Mouse (Mus musculus): Measurements from ENCODE around the gene Best3. TPM values are rescaled to one million over a fixed set of nuclear protein-coding genes. Genes with fewer than 3 reads are reported as not detected.
A peak's percentile ranks its signal among the peaks of the same experiment; 100 is the strongest.

Best3 gene
- total and polyA plus RNA-seq, 2 experiments from 2014 or later: 0.57 to 1.1 TPM

DNA sequence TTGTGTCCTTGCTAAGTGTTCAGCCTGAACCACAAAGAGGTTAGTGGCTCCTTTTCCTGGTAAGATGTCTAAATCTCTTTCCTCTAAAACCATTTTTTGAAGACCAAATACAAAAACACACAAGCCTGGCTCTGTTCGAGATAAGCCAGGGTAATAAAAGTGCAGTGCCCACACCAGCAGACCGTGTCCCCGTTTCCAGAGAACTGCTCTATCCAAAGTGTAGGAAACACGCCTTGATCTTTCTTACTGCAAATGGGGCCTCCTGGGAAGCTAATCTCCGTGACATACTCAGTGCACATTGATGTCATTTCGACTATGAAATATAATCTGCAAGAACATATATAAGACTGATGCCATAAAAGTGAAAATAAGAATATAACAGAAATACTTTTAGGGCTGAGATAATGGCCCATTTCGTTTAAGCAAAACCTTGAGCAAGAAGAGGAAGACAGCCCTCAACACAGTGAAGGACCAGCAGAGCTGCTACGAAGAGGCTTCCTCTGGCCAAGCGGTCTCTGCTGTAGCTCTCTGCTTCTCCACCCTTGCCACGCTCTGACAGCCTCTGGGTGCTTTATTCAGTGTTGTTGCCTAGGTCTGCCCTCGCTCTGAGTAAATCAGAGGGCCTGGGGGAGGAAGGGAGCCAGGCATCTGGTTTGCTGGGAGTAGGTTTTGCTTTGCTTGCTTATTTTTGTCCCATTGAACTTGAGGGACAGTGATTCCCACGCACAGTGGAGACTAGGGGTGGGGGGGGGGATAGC, 19.8 kb downstream of the Best3 start:
- no peak for TF ChIP-seq EP300 (IDR thresholded peaks at IDR 0.05; ENCODE audit: low read depth)
- TF ChIP-seq CTCF (IDR thresholded peaks at IDR 0.05; ENCODE audit: low read depth): no peak
- no peak overlapping the region for H3K27ac ChIP-seq (ENCODE audit: low read depth)
- no peak overlapping the region for H3K4me2 ChIP-seq (ENCODE audit: low read depth, low read length)
- H3K27me3 ChIP-seq (ENCODE audit: control insufficient read depth, insufficient read depth, low read length): no peaks in the 10 kb centered on the region
- WGBS: 56% methylated on average over 12 of the region's 12 CpGs
- H3K4me3 ChIP-seq (ENCODE audit: low read depth, low read length): no peak overlapping the region
- H3K36me3 ChIP-seq (replicated peaks; ENCODE audit: control insufficient read depth, insufficient read depth, low read length): no peaks in the 10 kb centered on the region
- no peak overlapping the region for H3K9ac ChIP-seq (replicated peaks; ENCODE audit: low read depth, low read length)
- DNase-seq (ENCODE audit: low spot score): no peak
- H3K4me1 ChIP-seq (ENCODE audit: control insufficient read depth, insufficient read depth): peaks cover 4% of the 10 kb centered on the region; the same call in 1 of the 2 replicates
- ATAC-seq (ENCODE audit: insufficient read depth, low read depth): no peak
- no peaks in the 10 kb centered on the region for H3K9me3 ChIP-seq (replicated peaks; ENCODE audit: control insufficient read depth, low read length)

DNA sequence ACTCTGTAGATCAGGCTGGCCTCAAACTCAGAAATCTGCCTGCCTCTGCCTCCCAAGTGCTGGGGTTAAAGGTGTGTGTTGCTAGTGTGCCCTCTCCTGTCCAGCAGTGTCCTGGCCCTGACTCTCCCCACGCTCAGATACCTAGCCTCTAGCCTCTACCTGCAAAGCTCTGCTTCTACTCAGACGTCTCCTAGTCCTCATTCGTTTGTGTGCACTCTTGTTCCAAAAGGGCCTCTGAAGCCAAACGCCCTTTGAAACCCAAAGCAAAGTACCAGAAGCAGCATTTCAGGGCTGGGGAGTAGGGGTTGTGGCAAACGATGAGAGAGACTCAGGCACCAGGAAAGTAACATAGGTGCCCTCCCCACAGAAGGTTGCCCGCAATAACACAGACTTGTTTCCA, 23.6 kb downstream of the Best3 start:
- peaks cover 14% of the 10 kb centered on the region for H3K4me1 ChIP-seq (ENCODE audit: control insufficient read depth, insufficient read depth)

DNA sequence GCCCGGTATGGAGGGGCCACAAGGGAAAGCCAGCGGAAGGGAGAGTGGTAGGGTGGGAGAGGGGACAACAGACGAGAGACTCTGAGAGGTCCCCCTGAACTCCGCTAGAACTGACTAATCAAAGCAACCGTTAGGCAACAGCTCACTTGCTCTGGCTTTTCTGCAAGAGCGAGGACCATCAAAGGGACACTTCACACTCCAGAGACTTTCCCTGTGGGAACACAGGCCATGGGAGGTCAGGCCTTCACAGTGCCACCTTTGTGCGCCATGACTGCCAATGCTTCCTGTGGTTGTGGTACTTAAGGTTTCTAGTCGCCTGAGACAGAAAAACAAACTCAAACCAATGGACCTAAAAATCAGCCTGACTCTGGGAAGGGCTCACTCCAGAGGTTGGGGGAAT, 24.9 kb downstream of the Best3 start:
- no peak for ATAC-seq (ENCODE audit: insufficient read depth, low read depth)
- WGBS: 79% methylated on average over 8 of the region's 8 CpGs
- H3K36me3 ChIP-seq (replicated peaks; ENCODE audit: control insufficient read depth, insufficient read depth, low read length): no peaks in the 10 kb centered on the region
- no peaks in the 10 kb centered on the region for H3K9me3 ChIP-seq (replicated peaks; ENCODE audit: control insufficient read depth, low read length)
- no peak for DNase-seq (ENCODE audit: low spot score)
- H3K27ac ChIP-seq (ENCODE audit: low read depth): no peak overlapping the region
- H3K4me1 ChIP-seq (ENCODE audit: control insufficient read depth, insufficient read depth): peaks cover 16% of the 10 kb centered on the region
- no peak overlapping the region for H3K9ac ChIP-seq (replicated peaks; ENCODE audit: low read depth, low read length)
- no peak overlapping the region for H3K4me2 ChIP-seq (ENCODE audit: low read depth, low read length)
- no peaks in the 10 kb centered on the region for H3K27me3 ChIP-seq (ENCODE audit: control insufficient read depth, insufficient read depth, low read length)
- H3K4me3 ChIP-seq (ENCODE audit: low read depth, low read length): no peak overlapping the region
- TF ChIP-seq EP300 (IDR thresholded peaks at IDR 0.05; ENCODE audit: low read depth) (no peak), CTCF (IDR thresholded peaks at IDR 0.05; ENCODE audit: low read depth) (no peak)

More for the DNA sequence above, 23.6 kb downstream of the Best3 start:
- no peaks in the 10 kb centered on the region for H3K36me3 ChIP-seq (replicated peaks; ENCODE audit: control insufficient read depth, insufficient read depth, low read length)
- H3K4me2 ChIP-seq (ENCODE audit: low read depth, low read length): no peak overlapping the region
- TF ChIP-seq CTCF (IDR thresholded peaks at IDR 0.05; ENCODE audit: low read depth) (no peak), EP300 (IDR thresholded peaks at IDR 0.05; ENCODE audit: low read depth) (no peak)
- no peaks in the 10 kb centered on the region for H3K9me3 ChIP-seq (replicated peaks; ENCODE audit: control insufficient read depth, low read length)
- DNase-seq (ENCODE audit: low spot score) (no peak), ATAC-seq (ENCODE audit: insufficient read depth, low read depth) (no peak)
- no peak overlapping the region for H3K9ac ChIP-seq (replicated peaks; ENCODE audit: low read depth, low read length)
- H3K27ac ChIP-seq (ENCODE audit: low read depth): no peak overlapping the region
- 90% methylated on average over 6 of the region's 6 CpGs for WGBS
- no peaks in the 10 kb centered on the region for H3K27me3 ChIP-seq (ENCODE audit: control insufficient read depth, insufficient read depth, low read length)
- no peak overlapping the region for H3K4me3 ChIP-seq (ENCODE audit: low read depth, low read length)

DNA sequence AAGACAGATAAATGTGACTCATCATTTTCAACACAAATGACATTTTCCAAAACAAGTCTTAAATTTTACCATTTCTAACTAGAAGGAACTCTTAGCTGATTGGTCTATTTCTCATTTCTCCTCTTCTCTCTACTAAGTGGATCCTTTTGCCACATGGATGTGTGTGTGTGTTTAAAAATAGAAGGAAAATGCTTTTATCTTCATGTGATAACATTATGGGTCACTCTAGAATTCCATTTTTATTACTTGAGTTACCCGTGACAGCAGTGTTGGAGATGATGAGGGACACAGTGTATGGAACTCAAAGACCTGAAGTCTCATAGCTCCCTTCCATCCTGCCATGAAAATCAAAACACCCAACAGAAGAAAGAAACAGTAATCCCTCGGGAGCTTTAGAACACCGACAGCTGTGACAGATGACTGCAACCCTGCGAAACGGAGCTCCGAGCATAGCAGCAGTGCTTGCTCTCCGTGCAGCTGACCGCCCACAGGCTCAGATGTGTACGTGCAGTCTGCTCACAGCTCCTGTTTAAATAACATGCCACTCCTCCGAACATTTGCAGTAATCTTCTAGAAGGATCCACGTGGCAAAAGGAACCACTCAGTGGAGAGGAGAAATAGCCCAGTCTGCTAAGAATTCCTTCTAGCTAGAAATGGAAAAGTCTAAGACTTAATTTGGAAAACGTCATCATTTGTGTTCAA, 27.7 kb downstream of the Best3 start:
- H3K36me3 ChIP-seq (replicated peaks; ENCODE audit: control insufficient read depth, insufficient read depth, low read length): no peaks in the 10 kb centered on the region
- 10% methylated on average over 12 of the region's 12 CpGs for WGBS
- DNase-seq (ENCODE audit: low spot score) (peak; percentile 81), ATAC-seq (ENCODE audit: insufficient read depth, low read depth) (peak; percentile 93)
- TF ChIP-seq CTCF (IDR thresholded peaks at IDR 0.05; ENCODE audit: low read depth) (peak; percentile 31; the same call in 1 of the 2 replicates), EP300 (IDR thresholded peaks at IDR 0.05; ENCODE audit: low read depth) (peak; percentile 58; the same call in 1 of the 2 replicates)
- no peaks in the 10 kb centered on the region for H3K27me3 ChIP-seq (ENCODE audit: control insufficient read depth, insufficient read depth, low read length)
- H3K9me3 ChIP-seq (replicated peaks; ENCODE audit: control insufficient read depth, low read length): no peaks in the 10 kb centered on the region
- H3K9ac ChIP-seq (replicated peaks; ENCODE audit: low read depth, low read length): no peak overlapping the region
- peak overlapping the region; percentile 49 for H3K4me2 ChIP-seq (ENCODE audit: low read depth, low read length)
- H3K4me3 ChIP-seq (ENCODE audit: low read depth, low read length): peak overlapping the region; percentile 23; the same call in 1 of the 2 replicates
- peaks cover 11% of the 10 kb centered on the region for H3K4me1 ChIP-seq (ENCODE audit: control insufficient read depth, insufficient read depth)
- H3K27ac ChIP-seq (ENCODE audit: low read depth): peak overlapping the region; percentile 76

DNA sequence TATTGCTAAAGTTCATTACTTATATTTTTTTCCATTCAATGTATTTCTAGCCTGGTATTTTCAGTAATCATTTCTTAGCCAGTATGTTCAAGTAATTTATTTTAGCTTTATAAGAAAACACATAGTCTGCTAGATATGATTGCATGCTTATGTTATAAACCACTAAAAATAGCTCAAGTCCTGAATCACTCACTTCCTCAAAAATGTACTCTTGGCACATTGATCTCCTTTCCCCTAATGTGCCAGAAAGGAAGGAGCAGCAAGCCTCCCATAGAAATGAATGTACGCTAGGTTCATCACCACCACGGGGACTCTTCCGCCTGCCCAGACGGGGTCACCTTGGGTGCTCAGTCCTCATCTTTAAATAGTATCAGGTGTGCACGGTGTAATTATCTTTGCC, 28.5 kb downstream of the Best3 start:
- Histone ChIP-seq H3K4me1 (ENCODE audit: control insufficient read depth, insufficient read depth) (peaks cover 11% of the 10 kb centered on the region), H3K9ac (replicated peaks; ENCODE audit: low read depth, low read length) (no peak overlapping the region), H3K9me3 (replicated peaks; ENCODE audit: control insufficient read depth, low read length) (no peaks in the 10 kb centered on the region), H3K27ac (ENCODE audit: low read depth) (peak overlapping the region; percentile 76), H3K4me2 (ENCODE audit: low read depth, low read length) (peak overlapping the region; percentile 49; the same call in 1 of the 2 replicates), H3K4me3 (ENCODE audit: low read depth, low read length) (no peak overlapping the region), H3K36me3 (replicated peaks; ENCODE audit: control insufficient read depth, insufficient read depth, low read length) (no peaks in the 10 kb centered on the region), H3K27me3 (ENCODE audit: control insufficient read depth, insufficient read depth, low read length) (no peaks in the 10 kb centered on the region)
- ATAC-seq (ENCODE audit: insufficient read depth, low read depth): no peak
- 13% methylated on average over 5 of the region's 5 CpGs for WGBS
- TF ChIP-seq EP300 (IDR thresholded peaks at IDR 0.05; ENCODE audit: low read depth) (no peak), CTCF (IDR thresholded peaks at IDR 0.05; ENCODE audit: low read depth) (no peak)
- DNase-seq (ENCODE audit: low spot score): peak; percentile 35
